Mouse (Mus musculus) induced T-regulatory cell, adult 2 months (primary cell): ENCODE results near the gene Zfp52.

Experiments
- DNase-seq: peaks from one replicate; pipeline ENCODE4 v3.0.0-alpha.2; 2012; ENCODE audit warnings: low read depth

Gene Zfp52

GRCm38 (mm10) chr17:21535096-21536001 is at the start of gene Zfp52:
Gene Zfp52 (plus strand): TSS chr17:21535539.
- DNase-seq = peak; percentile 89

- peak; percentile 92 for DNase-seq
Measured at GRCm38 (mm10) chr17:21488760-21489499, 46.4 kb upstream of the Zfp52 start, which contains the start of gene Zfp53. Gene Zfp53 (plus strand): TSS chr17:21488998.

- peak; percentile 67 for DNase-seq
Measured at GRCm38 (mm10) chr17:21489500-21490001, 45.8 kb upstream of the Zfp52 start.

- DNase-seq = no peak
Measured at GRCm38 (mm10) chr17:21501365-21501764, 34.0 kb upstream of the Zfp52 start.

- DNase-seq = peak; percentile 49
Measured at GRCm38 (mm10) chr17:21504524-21504923, 30.8 kb upstream of the Zfp52 start.

- no peak for DNase-seq
Measured at GRCm38 (mm10) chr17:21506258-21506657, 29.1 kb upstream of the Zfp52 start.

- no peak for DNase-seq
Measured at GRCm38 (mm10) chr17:21509756-21510155, 25.6 kb upstream of the Zfp52 start.

GRCm38 (mm10) chr17:21515403-21516105 is 19.8 kb upstream of the Zfp52 start:
- DNase-seq = peak; percentile 92

GRCm38 (mm10) chr17:21516201-21517129 is 18.9 kb upstream of the Zfp52 start:
- peak; percentile 73 for DNase-seq

- DNase-seq = no peak
Measured at GRCm38 (mm10) chr17:21517130-21517671, 18.1 kb upstream of the Zfp52 start.

GRCm38 (mm10) chr17:21526270-21526669 is 9.1 kb upstream of the Zfp52 start:
- DNase-seq = no peak

- DNase-seq = no peak
Measured at GRCm38 (mm10) chr17:21530645-21531330, 4.6 kb upstream of the Zfp52 start.

GRCm38 (mm10) chr17:21531621-21532020 is 3.7 kb upstream of the Zfp52 start:
- no peak for DNase-seq

GRCm38 (mm10) chr17:21532101-21532951 is 3.0 kb upstream of the Zfp52 start:
- peak; percentile 73 for DNase-seq

GRCm38 (mm10) chr17:21533961-21534360 is 1.4 kb upstream of the Zfp52 start:
- no peak for DNase-seq

GRCm38 (mm10) chr17:21534460-21535095 is 761 bp upstream of the Zfp52 start:
- peak; percentile 95 for DNase-seq

GRCm38 (mm10) chr17:21536096-21536495 is 757 bp downstream of the Zfp52 start:
- peak; percentile 64 for DNase-seq

GRCm38 (mm10) chr17:21536676-21537075 is 1.3 kb downstream of the Zfp52 start:
- DNase-seq = peak; percentile 87

GRCm38 (mm10) chr17:21557831-21558230 is 22.5 kb downstream of the Zfp52 start:
- no peak for DNase-seq
